Mouse (Mus musculus) B cell, adult 67 days (primary cell): Measurements from ENCODE around the gene Gm10800. TPM values are rescaled to one million over a fixed set of nuclear protein-coding genes. Genes with fewer than 3 reads are reported as not detected.

Experiments
- total RNA-seq, 2 experiments: library from RNA; stranded (reverse); gene quantifications; 4 replicates each; pipeline ENCODE4 v1.2.4; 2023

The Gm10800 gene
- total RNA-seq: 1 to 10 TPM in 1 of 2 experiments, under 1 TPM in 1; 0.90 to 1.2 TPM

GRCm38 (mm10) chr2:98667201-98667600 is at the start of gene Gm10800:
TSS of gene Gm10800 (minus strand) at chr2:98667301.

GRCm38 (mm10) chr2:98661937-98662336 is 5.2 kb downstream of the Gm10800 start, which contains the start of gene Gm10801:
TSS of gene Gm10801 (plus strand) at chr2:98662237.

Other genes starting within 250 kb of the Gm10800 start
- not detected for gene Gm10801, start 5.1 kb downstream of the Gm10800 start, total RNA-seq